Mouse (Mus musculus) E14TG2a.4 (cell line): ENCODE data around the gene Lingo4.

ENCODE experiments used
- CTCF ChIP-seq: conservative IDR thresholded peaks from 2 replicates; pipeline ENCODE4 v1.5.1; 2014; ENCODE audit warnings: low read length
- POU5F1 ChIP-seq: IDR thresholded peaks from 2 replicates; pipeline ENCODE4 v1.6.1; 2014; ENCODE audit warnings: low read length, borderline replicate concordance

DNA sequence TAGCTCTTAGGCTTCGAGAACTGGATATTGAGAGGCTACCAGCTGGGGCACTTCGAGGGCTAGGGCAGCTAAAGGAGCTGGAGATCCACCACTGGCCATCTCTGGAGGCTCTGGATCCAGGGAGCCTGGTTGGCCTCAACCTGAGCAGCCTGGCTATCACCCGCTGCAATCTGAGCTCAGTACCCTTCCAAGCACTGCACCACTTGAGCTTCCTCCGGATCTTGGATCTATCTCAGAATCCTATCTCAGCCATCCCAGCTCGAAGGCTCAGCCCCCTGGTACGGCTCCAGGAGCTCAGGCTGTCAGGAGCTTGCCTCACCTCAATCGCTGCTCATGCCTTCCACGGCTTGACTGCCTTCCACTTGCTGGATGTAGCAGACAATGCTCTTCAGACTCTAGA lies 4.1 kb downstream of the Lingo4 start:
- TF ChIP-seq CTCF: no peak
- no peak for TF ChIP-seq POU5F1
